Mouse (Mus musculus) B cell, adult 2 months (primary cell): Measurements from ENCODE around the gene Smim9.
A peak's percentile ranks its signal among the peaks of the same experiment; 100 is the strongest.

Experiments
- DNase-seq, 2 experiments: peaks; one replicate each; pipeline ENCODE4 v3.0.0; 2022

Gene Smim9

GRCm38 (mm10) chrX:75163670-75164069 lies at the start of gene Smim9:
Gene Smim9, minus strand, starts transcription at chrX:75163770.
- DNase-seq: no peak

DNA sequence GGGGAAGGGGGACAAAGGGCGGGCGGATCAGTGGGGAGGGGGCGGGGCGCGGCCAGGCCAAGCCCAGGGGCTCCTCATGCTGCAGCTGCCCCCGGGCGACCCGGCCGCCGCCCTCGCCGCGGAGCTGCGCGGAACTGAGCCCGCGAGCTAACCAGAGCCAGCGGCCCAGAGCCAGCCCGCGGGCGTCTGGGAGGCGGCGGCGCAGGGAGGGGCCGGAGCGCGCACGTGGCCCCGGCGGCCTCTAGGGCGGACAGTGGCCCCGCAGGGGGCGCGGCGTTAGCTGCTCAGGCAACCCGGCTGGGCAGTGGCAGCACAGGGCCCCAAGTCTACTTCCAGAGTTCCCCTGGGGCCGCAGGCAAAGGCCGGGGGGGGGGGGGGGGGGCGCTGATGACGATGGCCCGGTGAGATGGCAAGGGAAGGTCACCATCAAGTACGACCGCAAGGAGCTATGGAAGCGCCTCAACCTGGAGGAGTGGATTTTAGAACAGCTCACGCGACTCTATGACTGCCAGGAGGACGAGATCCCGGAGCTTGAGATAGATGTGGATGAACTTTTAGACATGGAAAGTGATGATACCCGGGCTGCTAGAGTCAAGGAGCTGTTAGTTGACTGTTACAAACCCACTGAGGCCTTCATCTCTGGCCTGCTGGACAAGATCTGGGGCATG lies 7.9 kb downstream of the Smim9 start:
- DNase-seq: peak; percentile 17 to 32

DNA sequence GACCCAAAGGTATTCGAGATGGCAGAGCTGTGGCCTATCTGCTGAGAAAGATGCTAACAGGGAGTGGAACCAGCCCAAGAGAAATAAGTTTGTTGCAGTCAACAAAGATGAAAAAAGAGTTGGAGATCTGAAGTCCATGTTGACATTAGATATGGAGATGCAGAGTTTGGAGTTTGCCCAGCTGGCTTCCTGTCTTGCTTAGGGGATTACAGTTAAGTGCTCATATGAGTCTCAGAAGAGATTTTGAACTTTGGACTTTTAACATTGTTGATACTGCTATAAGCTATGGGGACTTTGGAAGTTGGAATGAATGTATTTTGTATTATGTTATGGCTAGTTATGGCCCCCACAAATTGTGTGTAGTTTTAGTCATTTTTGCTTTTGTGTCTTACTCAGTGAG lies 11.3 kb downstream of the Smim9 start:
- DNase-seq: no peak

DNA sequence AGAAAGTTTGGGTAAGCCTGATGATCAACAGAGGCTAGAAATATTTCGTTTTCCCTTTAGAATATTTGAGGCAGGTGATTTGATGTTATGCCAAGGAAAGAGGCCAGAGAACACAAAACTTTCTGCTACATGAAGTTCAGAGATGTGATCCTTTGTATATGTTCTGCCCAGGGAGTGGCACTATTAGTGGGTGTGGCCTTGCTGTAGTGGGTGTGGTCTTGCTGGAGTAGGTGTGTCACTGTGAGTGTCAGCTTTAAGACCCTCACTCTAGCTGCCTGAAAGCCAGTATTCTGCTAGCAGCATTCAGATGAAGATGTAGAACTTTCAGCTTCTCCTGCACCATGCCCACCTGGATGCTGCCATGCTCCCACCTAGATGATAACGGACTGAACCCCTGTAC lies 13.3 kb downstream of the Smim9 start:
- DNase-seq: no peak

DNA sequence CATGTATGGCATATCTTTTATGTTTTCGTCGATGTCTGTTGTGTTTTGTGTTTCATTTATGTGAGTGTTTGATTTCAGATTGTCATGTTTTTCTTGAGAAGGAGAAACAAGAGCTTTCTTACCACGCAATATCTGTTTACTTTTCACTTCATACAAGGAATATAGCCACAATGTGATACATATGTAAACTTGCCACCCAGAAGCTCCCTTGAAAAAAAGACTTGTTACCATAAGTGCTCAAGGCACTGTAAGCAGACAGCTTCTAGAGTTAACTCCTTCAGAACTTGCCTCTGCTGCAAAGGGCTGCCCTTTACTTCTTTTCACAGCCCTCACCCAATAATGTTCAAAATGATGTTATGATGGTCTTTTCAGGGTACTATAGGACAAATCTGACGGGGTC lies 15.2 kb downstream of the Smim9 start:
- DNase-seq: no peak

GRCm38 (mm10) chrX:75143124-75143555 lies 20.4 kb downstream of the Smim9 start:
- DNase-seq: peak; percentile 19 to 31

DNA sequence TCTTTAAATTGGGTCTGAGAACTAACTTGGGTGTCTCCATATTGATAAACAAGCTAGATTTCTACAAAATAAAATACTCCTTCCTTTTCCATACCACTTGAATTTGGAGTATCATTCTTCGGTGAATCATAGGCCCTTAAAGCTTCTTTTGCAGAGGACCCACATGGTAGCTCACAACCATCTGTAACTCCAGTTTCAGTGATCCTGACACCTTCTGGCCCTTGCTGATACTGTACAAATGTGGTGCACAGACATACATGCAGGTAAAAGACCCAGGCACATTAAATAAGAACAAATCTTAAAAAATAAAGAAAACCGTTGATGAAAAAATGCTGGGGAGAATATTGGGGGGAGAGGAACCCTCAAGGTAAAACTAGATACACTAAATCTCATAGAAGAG lies 25.4 kb downstream of the Smim9 start:
- no peak for DNase-seq

DNA sequence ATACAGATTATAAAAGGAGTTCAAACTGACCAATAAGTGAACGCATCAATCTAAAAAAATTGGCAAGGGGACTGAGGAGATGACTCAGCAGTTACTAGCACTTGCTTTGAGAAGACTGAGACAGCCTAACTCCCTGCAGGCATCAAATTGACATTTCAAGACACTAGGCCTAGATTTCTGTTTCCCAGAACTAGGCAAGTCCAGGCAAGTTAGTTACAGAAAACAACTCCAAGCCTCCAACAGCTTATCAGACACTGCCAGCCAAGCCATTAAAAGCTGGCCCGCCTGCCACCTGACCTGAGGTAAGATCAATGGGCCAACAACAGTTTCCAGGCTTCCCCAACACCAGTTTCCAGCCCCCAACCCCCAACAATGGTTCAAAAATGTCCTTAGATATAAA lies 25.8 kb downstream of the Smim9 start:
- no peak for DNase-seq

- DNase-seq: no peak
Measured at GRCm38 (mm10) chrX:75136938-75137337, 26.6 kb downstream of the Smim9 start.

DNA sequence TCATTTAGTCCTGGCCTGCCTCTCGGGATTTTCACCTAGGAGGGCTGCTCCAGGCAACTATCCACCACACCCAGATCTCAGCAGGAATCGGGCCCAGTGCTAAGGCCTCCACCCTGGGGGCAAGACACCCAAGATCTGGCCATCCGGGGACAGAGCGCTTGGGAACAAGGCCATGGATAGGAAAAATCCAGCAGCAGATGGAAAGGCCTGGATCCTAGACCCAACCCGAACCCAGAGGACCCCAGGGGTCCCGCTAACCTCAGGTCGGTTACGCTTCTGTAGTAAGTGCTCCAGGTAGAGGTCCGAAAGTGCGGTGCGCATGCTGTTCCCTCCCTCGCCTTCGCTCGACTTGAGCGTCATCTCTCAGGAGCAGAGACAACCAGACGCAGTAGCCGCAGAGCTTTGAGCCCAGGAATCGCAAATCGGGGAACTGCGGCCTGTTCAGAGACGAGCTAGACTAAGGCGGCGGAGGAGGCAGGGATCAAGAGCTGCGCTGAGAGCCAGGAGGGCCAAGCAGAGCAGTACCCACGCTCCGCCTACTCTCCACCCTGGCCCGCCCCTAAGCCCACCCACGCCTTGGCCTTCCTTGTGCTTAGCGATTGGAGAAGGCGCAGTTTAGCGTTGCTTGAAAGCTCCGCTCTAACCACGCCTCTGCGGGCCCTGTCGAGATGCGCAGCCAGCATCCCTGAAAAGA lies 33.0 kb downstream of the Smim9 start, which contains the start of gene Mpp1:
Mpp1 (minus strand) TSS at position 550 of the 694 bp plus-strand sequence.
- DNase-seq: peak; percentile 76 to 82

GRCm38 (mm10) chrX:75129474-75129873 lies 34.1 kb downstream of the Smim9 start:
- no peak for DNase-seq

DNA sequence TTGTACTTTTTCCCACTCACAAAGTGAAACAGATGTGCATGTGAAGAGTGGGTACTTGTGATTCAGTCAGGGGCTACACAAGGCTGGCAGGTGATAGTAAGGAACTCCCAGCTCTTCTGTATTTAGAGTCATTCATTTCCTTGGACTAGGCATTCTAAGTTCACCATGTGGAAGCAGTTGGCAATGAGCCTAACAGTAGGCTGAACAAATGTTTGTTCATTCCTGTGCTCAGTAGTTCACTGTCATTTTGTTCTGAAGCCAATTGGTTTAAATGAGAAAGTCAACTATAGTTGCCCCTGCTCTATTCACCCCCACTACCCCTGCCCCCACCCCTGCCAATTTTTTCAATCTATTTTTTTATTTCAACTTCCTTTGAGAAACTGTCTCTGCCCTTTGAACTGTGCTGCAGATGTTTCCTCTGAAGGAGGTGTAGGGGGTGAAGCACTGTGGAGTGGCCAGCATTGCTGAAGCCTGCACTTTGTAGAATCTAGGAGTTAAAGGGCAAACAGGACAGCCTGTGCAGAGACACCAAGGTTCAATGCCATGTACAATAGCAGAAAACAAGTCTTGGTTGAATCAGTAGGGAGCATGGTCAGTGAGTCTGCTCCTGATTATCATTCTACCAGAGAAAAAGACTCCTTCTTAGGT lies 35.1 kb downstream of the Smim9 start:
- no peak for DNase-seq

- no peak for DNase-seq
Measured at GRCm38 (mm10) chrX:75126893-75127292, 36.7 kb downstream of the Smim9 start.

- no peak for DNase-seq
Measured at GRCm38 (mm10) chrX:75125606-75126005, 38.0 kb downstream of the Smim9 start.

DNA sequence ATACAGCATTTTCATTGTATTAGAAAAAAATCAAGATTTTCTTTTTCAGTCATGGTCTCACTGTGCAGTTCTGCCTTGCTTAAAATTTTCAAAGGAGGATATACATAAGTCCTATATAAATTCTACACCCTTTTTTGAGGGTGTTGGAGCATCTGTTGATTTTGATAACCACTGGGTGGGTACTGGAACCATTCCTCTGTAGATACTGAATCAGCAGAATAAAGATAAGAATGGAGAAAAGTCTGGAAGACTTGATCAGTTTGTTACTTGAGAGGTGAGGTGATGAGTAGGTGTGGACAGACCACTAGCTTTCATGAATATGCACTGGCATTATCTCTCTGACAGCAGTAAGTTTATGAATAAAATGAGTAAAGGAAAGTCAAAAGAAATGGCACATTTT lies 48.0 kb downstream of the Smim9 start:
- DNase-seq: no peak

DNA sequence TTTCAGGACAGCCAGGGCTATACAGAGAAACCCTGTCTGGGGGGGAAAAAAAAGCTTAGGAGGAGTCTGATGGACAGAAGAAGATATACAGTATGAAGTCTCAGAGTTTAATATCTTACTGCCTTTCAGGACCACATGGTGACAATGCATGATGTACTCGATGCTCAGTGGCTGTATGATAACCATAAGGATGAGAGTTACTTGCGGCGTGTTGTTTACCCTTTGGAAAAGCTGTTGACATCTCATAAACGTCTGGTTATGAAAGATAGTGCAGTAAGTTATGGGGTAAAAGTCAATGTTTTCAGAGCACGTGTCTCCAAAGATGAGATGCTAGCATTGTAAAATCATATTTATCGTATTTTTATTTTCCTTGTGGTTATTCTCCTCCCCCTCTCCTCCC lies 61.3 kb downstream of the Smim9 start:
- no peak for DNase-seq

- no peak for DNase-seq
Measured at GRCm38 (mm10) chrX:75098799-75099198, 64.8 kb downstream of the Smim9 start.

GRCm38 (mm10) chrX:75096163-75096770 lies 67.3 kb downstream of the Smim9 start:
- no peak for DNase-seq
